Mouse (Mus musculus) 3134 (cell line): Measurements from ENCODE around the gene Ankrd23.

Experiments
- DNase-seq: peaks from one replicate; pipeline ENCODE4 v3.0.0-alpha.2; 2011; ENCODE audit warnings: low spot score; ENCODE audit not compliant: insufficient read length; ENCODE audit errors: extremely low read depth

Ankrd23 gene

DNA sequence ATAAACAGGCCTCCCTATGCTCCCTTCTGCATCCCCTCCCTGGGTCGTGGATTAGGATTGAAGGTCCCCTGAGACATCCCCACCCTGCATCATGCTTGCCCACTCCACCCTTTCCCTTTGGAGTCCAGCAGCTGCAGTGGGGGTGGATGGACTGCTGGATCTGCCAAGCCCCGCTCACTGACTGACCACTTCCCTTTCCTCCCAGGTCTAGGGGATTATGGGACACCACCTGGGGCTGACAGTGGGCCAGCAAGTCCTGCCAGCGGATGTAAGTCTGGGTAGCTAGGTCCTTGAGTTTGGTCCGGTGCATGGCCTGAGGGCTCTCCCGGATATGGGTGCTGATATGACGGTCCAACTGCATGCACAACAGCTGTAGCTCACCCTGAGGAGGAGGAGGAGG is 27.4 kb upstream of the Ankrd23 start:
- DNase-seq: peak; percentile 60

DNA sequence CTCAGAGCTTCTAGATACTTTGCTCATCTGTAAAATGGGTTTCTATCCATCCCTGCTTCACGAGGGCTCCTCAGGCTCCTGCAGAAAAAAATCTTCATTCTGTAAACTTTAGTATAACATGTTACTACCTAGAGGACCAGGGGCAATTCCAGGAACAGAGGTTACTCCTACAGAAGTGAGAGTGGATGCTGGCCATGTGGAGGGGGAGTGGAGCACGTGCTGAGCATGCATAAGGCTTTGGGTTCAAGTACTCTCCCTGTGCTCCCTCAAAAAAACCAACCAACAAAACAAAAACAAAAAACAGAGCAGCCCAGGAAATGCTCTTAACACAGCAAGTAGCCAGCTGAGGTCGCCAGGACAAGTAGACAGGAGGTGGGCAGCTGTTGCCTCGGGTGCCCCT is 26.9 kb upstream of the Ankrd23 start:
- no peak for DNase-seq

DNA sequence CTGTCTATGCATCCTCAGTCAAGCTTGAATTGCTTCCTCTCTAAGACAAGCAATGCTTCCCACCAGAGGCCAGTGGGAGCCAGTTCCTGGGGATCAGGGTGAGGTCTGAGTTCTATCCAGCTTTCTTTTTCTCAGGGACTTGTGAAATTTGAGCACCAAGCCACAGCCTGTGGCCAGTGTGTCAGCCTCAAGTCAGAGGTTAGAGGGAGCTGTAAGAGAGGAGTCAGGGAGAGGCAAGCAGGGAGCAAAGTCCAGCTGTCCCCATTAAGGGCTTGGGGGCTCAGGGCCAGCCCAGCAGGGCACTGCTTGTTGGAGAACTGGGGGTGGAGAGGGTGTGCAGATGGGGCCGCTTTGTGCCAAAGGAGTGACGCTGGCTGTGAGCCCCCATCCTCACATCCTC is 26.5 kb upstream of the Ankrd23 start:
- DNase-seq: peak; percentile 53

DNA sequence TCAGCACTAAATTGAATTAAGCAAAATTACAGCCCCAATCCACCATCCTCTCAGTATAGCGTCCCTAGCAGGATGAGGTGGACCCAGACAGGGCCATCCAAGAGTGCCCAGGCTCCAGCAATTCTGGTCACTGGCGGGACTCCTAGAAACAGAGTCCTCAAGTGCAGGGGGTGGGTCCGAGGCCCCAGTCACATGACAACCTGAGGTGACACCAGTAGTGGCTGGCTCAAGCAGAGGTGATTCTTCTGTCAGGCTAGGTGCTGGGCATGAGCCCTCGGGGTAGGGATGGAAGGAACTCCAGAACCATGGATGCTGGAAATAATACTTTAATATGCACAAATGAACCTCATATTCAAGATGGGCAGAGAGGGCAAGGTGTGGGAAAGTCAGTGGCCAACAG is 25.7 kb upstream of the Ankrd23 start:
- DNase-seq: no peak

- no peak for DNase-seq
These were observed 24.2 kb upstream of the Ankrd23 start for GRCm38 (mm10) chr1:36560903-36561302.

GRCm38 (mm10) chr1:36559888-36560287 is 23.2 kb upstream of the Ankrd23 start:
- no peak for DNase-seq

GRCm38 (mm10) chr1:36559256-36559655 is 22.6 kb upstream of the Ankrd23 start:
- no peak for DNase-seq

GRCm38 (mm10) chr1:36558031-36558993 is 21.6 kb upstream of the Ankrd23 start, which contains the start of gene Sema4c:
Sema4c (minus strand) TSS chr1:36558349.
- no peak for DNase-seq

GRCm38 (mm10) chr1:36557457-36558011 is 20.9 kb upstream of the Ankrd23 start:
- peak; percentile 81 for DNase-seq

GRCm38 (mm10) chr1:36556553-36557456 is 20.1 kb upstream of the Ankrd23 start:
- peak; percentile 94 for DNase-seq

DNA sequence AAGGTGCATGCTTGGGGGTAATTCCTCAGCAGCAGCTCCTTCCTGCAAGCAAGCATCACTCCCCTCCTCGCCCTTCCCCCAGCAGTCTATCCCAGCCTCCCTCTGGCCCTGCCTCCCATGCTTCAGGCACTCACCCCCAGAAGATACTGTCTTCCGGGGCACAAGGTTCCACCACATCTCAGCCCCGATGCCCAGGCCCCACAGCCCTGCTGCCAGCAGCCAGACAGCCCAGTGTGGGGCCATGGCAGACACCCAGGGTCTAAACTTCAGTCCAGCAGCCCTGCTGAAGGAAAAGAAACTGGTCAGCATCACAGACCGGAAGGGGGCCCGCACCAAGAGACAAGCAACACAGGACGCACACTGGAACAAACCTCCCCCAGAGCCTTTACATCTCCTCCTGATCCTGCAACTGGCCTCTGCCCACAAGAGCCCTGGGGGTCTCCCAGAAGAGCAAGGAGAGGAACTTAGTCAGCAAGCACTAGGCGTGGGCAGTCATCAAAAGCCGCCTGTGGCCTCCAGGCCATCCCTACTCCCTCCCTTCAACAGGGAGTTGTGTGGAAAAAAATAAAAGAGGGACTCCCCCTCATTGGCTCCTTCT is 19.2 kb upstream of the Ankrd23 start:
- peak; percentile 59 for DNase-seq

DNA sequence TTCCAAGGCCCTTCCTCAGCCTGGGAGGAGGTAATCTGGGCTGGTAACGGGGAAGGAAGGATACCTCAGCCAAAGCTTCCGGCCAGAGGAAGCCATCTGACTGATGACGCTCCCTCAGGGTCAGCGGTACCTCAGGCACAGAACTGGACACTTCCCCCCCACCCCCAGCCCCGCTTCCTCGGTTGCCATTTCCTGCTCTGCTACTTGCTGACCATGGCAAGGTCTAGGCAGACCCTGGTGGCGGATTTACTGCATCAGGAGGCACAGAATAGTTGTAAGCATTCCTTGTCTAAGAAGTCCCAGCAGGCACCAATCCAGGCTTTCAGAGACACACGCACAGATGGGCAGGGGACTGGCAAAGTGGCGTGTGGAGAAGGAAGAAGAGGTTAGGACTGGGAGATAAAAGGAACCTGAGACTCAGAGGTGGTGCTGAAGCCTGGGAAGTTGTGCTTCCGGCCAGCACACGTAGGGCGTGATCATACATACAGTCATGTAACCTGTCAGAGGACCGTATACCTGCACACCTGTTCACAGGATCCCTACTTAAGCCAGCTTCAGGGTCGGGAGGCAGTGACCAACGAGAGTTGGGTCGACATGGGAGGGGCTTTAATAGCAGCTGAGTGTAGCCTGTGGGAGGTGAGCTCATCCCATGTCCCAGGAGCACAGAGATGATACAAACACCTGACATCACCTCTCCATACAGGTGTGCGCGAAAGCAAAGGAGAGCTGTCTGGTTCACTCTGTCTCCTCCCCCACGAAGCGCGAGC is 18.1 kb upstream of the Ankrd23 start:
- DNase-seq: no peak

DNA sequence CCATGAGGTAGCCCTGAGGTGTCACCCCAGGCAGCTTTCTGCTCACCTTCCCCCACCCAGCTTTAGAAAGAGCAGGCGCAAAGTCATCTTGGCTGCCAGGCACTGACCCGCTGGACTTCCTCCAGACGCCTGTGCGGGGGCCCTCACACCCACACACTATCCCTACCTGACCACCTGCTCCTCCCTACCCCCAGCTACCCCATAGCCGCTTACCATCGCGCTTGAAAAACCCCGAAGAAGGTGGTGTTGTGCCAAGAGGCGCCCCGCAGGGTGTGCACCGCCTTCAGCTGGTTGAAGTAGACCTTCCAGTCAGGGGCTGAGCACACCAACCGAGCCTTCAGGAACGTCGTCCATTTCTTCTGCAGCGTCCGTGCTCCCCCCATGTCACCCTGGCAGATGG is 15.8 kb upstream of the Ankrd23 start:
- no peak for DNase-seq

GRCm38 (mm10) chr1:36551904-36552303 is 15.2 kb upstream of the Ankrd23 start:
- DNase-seq: no peak

GRCm38 (mm10) chr1:36550075-36550863 is 13.6 kb upstream of the Ankrd23 start:
- no peak for DNase-seq

- DNase-seq: no peak
These were observed 12.8 kb upstream of the Ankrd23 start for GRCm38 (mm10) chr1:36549491-36549890.

DNA sequence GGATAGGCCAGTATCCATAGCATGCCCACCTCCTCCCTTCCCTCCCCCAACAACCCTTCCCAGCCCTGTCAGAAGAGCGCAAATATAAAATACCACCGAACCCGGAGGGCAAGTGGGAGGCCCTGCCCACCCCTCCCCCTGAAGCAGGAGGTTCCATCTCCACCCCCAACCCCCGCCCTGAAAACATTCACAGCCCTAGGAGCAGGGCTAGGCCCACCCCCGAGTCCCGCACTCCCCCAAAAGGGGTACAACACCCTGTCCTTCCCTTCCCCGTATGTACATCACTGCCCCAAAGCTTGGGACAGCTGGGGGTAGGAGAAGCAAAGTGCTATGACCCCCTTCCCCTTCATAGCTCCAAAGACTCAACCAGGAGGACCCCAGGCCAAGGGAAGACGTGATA is 12.1 kb upstream of the Ankrd23 start:
- no peak for DNase-seq

DNA sequence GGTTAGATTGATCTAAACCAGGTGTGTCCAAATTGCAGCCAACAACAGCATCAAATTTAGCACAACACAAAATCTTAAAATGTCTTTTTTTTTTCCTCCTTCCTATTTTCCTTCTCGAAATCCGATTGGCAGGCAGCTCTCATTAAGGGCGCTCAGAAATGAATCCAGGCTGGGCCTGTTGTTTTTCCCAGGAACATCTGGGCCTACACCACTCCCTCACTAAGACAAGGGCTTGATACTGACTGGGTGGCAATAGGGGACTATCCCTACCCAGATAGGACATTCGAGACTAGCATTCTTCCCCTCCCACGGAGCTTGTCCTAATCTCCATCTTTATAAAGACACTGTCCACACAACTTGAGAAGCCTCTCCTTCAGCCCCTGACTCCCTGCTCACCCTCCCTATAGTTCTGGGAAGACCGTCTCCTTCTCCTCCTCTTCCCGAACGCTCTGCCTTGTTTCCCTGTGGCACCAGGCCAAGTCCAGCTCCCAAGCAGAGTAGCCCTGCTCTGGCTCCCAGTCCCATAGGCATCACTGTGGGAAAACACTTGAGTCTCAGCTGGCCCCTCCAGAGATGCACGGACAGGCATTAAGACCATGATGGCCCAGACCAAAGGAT is 11.4 kb upstream of the Ankrd23 start:
- no peak for DNase-seq
